In genomic region chr16:94040485-94040884, GRCm38 (mm10) we compare ENCODE assay signal across 12 mouse cellular contexts. TPM values are rescaled to one million over a fixed set of nuclear protein-coding genes. Genes with fewer than 3 reads are reported as not detected.
DNase-seq lines count a peak whose midpoint lies in the region; ATAC-seq lines count a peak whose summit lies in the region.
"Had no signal": no experiment of that assay in that cellular context is flagged by ENCODE, and none has a peak within 500 bp of the region (broad histone marks: within the 10 kb centered on the region; RNA-seq: fewer than 3 reads in every experiment).

No protein-coding gene starts in this region.

- no peaks in the 10 kb centered on the region for H3K9me3 ChIP-seq in kidney, embryonic 16.5 days (ENCODE audit: low read length)
- H3K9me3 ChIP-seq in embryonic facial prominence, embryonic 15.5 days (replicated peaks), result no peaks in the 10 kb centered on the region
- H3K9me3 ChIP-seq in hindbrain, embryonic 13.5 days, result no peaks in the 10 kb centered on the region
- H3K9me3 ChIP-seq: liver, embryonic 15.5 days had no signal

- H3K4me3 ChIP-seq in kidney, embryonic 16.5 days (ENCODE audit: low read length), result peak overlapping the region; percentile 19
- peak overlapping the region; percentile 7; the same call in 1 of the 2 replicates for H3K4me3 ChIP-seq in embryonic facial prominence, embryonic 15.5 days (replicated peaks)
- no peak overlapping the region for H3K4me3 ChIP-seq in hindbrain, embryonic 13.5 days
- H3K4me3 ChIP-seq: liver, embryonic 15.5 days had no signal

- peak overlapping the region; percentile 25 for H3K9ac ChIP-seq in kidney, embryonic 16.5 days (replicated peaks; ENCODE audit: low read length)
- no peak overlapping the region for H3K9ac ChIP-seq in embryonic facial prominence, embryonic 15.5 days
- H3K9ac ChIP-seq in hindbrain, embryonic 13.5 days, result no peak overlapping the region
- H3K9ac ChIP-seq: liver, embryonic 15.5 days had no signal

- peak overlapping the region; percentile 47 for H3K4me2 ChIP-seq in kidney, embryonic 16.5 days (replicated peaks; ENCODE audit: low read depth, low read length)
- H3K4me2 ChIP-seq in embryonic facial prominence, embryonic 15.5 days (replicated peaks), result peak overlapping the region; percentile 33
- H3K4me2 ChIP-seq in hindbrain, embryonic 13.5 days, result peak overlapping the region; percentile 23; the same call in 1 of the 2 replicates
- H3K4me2 ChIP-seq: liver, embryonic 15.5 days had no signal

- H3K36me3 ChIP-seq in kidney, embryonic 16.5 days (ENCODE audit: insufficient read depth, low read length), result no peaks in the 10 kb centered on the region
- no peaks in the 10 kb centered on the region for H3K36me3 ChIP-seq in embryonic facial prominence, embryonic 15.5 days
- no peaks in the 10 kb centered on the region for H3K36me3 ChIP-seq in hindbrain, embryonic 13.5 days
- H3K36me3 ChIP-seq: liver, embryonic 15.5 days had no signal

- H3K4me1 ChIP-seq in kidney, embryonic 16.5 days (ENCODE audit: insufficient read depth, low read length), result peaks cover 13% of the 10 kb centered on the region
- peaks cover 13% of the 10 kb centered on the region for H3K4me1 ChIP-seq in embryonic facial prominence, embryonic 15.5 days
- peaks cover 12% of the 10 kb centered on the region for H3K4me1 ChIP-seq in hindbrain, embryonic 13.5 days (replicated peaks)
- H3K4me1 ChIP-seq: liver, embryonic 15.5 days had no signal

- no peak overlapping the region for H3K27ac ChIP-seq in kidney, embryonic 16.5 days (ENCODE audit: low read length)
- H3K27ac ChIP-seq in embryonic facial prominence, embryonic 15.5 days (replicated peaks), result no peak overlapping the region
- no peak overlapping the region for H3K27ac ChIP-seq in hindbrain, embryonic 13.5 days
- H3K27ac ChIP-seq: liver, embryonic 15.5 days had no signal

- H3K27me3 ChIP-seq in kidney, embryonic 16.5 days (ENCODE audit: insufficient read depth, low read length), result 0 out of 2 replicates have a peak, but pooled peaks cover 3% of the 10 kb centered on the region
- H3K27me3 ChIP-seq in embryonic facial prominence, embryonic 15.5 days, result peaks cover 18% of the 10 kb centered on the region; the same call in 1 of the 2 replicates
- H3K27me3 ChIP-seq in hindbrain, embryonic 13.5 days, result peaks cover 59% of the 10 kb centered on the region

- no peak for DNase-seq in kidney, adult 11 months
- DNase-seq in retina, postnatal 1 day, result peak; percentile 52
- DNase-seq in right cerebral cortex, postnatal 4 days, result no peak
- DNase-seq: cerebellum, adult 11 months; thymus, postnatal 25 days had no signal

- peak; percentile 50; the same call in 1 of the 2 replicates for ATAC-seq in kidney, embryonic 16.5 days (ENCODE audit: low FRiP score, low TSS enrichment)
- no peak for ATAC-seq in embryonic facial prominence, embryonic 15.5 days (ENCODE audit: insufficient number of reproducible peaks, low FRiP score, low TSS enrichment, low read depth)
- no peak for ATAC-seq in hindbrain, embryonic 13.5 days (ENCODE audit: low FRiP score)
- no peak for ATAC-seq in erythroblast, adult 5-6 weeks (replicated peaks; ENCODE audit: low FRiP score, poor library complexity, severe bottlenecking)

- WGBS in kidney, embryonic 16.5 days, result 14% methylated on average over 16 of the region's 16 CpGs
- 13% methylated on average over 16 of the region's 16 CpGs for WGBS in embryonic facial prominence, embryonic 15.5 days
- 24% methylated on average over 16 of the region's 16 CpGs for WGBS in hindbrain, embryonic 13.5 days

RNA-seq across cellular contexts. Expression of gene Cldn14, which starts 31.8 kb away (rescaled TPM):
- 0.12 and 0.14 TPM in 2 replicates for polyA plus RNA-seq in kidney, embryonic 16.5 days (2015; fragmentation: Nextera tagmentation; extraction: Ambion mirVana)
- 0.29 and 0.59 TPM in 2 replicates for polyA plus RNA-seq in embryonic facial prominence, embryonic 15.5 days (2015; fragmentation: Nextera tagmentation; extraction: Ambion mirVana)
- not detected in 2 replicates for polyA plus RNA-seq in hindbrain, embryonic 13.5 days (2015; fragmentation: Nextera tagmentation; extraction: Ambion mirVana)
- total RNA-seq in erythroblast, adult 5-6 weeks (2015; ENCODE audit: low replicate concordance), result not detected in 2 replicates
- not detected in 2 replicates for total RNA-seq in erythroblast, adult 5-6 weeks (2017; ENCODE audit: low replicate concordance)
- total RNA-seq: heart, postnatal 25 days had no signal

RNA-seq across cellular contexts. Expression of gene Sim2, which starts 44.2 kb away (rescaled TPM):
- polyA plus RNA-seq in kidney, embryonic 16.5 days (2015; fragmentation: Nextera tagmentation; extraction: Ambion mirVana), result 1.3 and 1.7 TPM in 2 replicates
- 0.85 and 1.0 TPM in 2 replicates for polyA plus RNA-seq in embryonic facial prominence, embryonic 15.5 days (2015; fragmentation: Nextera tagmentation; extraction: Ambion mirVana)
- 0.08 TPM in 1 of 2 replicates, not detected in the other for polyA plus RNA-seq in hindbrain, embryonic 13.5 days (2015; fragmentation: Nextera tagmentation; extraction: Ambion mirVana)
- total RNA-seq in erythroblast, adult 5-6 weeks (2015; ENCODE audit: low replicate concordance), result not detected in 2 replicates
- not detected in 2 replicates for total RNA-seq in erythroblast, adult 5-6 weeks (2017; ENCODE audit: low replicate concordance)
- total RNA-seq: heart, postnatal 25 days had no signal
- polyA plus RNA-seq: liver, embryonic 15.5 days; small intestine, adult 2 months had no signal
